Mouse (Mus musculus): ENCODE measurements at regions not wholly inside any gene's neighbourhood (a gene's known extent, or its start where the extent isn't known, plus 50 kb on each side); places are given as distances from the start of the nearest gene placed in this dataset.

- no peak for TF ChIP-seq CTCF (IDR thresholded peaks at IDR 0.05; ENCODE audit: extremely low read depth, insufficient read depth, insufficient read length, insufficient replicate concordance)
- no peak for TF ChIP-seq POLR2A (IDR thresholded peaks at IDR 0.05; ENCODE audit: low read depth, low read length)
These were observed 234.5 kb downstream of the Mbnl1 start for GRCm38 (mm10) chr3:60707139-60707538.
